Mouse (Mus musculus): ENCODE results near the gene Lamb3.

DNA sequence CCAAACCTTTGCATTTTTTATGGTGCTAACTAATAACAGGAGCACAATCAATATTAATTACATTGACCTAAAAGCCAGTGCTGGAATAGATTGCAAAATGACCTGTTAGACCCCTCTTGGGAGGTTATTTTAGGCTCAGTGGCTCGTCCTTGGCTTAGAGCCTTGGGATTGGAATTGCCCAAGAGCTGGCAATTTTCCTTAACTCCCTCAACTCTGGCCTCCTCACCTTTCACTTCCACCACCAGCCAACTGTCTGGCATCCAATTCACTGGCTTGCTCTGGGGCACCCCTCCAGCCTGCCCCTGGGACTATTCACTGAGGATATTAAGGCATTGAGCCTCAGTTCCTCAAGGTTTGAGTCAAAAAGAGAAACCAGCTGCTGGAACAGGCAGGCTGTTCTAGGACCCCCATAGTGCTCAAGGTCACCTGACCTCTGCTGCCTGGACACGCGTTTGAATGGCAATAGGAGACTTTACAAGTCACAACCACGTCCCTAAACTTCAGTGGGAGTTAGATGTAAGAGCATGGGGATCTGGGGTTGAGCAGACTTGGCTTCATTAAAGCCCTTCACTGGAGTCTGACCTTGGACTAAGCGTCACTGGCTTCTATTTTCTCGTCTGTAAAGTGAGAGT lies 71.0 kb downstream of the Lamb3 start:
- TF ChIP-seq CTCF (IDR thresholded peaks at IDR 0.05; ENCODE audit: insufficient read depth, low read length) (no peak), POLR2A (IDR thresholded peaks at IDR 0.05; ENCODE audit: borderline replicate concordance, extremely low read depth, low read depth, low read length) (no peak)

Measured in lung, adult 2 months (tissue).